In the genomic region with DNA sequence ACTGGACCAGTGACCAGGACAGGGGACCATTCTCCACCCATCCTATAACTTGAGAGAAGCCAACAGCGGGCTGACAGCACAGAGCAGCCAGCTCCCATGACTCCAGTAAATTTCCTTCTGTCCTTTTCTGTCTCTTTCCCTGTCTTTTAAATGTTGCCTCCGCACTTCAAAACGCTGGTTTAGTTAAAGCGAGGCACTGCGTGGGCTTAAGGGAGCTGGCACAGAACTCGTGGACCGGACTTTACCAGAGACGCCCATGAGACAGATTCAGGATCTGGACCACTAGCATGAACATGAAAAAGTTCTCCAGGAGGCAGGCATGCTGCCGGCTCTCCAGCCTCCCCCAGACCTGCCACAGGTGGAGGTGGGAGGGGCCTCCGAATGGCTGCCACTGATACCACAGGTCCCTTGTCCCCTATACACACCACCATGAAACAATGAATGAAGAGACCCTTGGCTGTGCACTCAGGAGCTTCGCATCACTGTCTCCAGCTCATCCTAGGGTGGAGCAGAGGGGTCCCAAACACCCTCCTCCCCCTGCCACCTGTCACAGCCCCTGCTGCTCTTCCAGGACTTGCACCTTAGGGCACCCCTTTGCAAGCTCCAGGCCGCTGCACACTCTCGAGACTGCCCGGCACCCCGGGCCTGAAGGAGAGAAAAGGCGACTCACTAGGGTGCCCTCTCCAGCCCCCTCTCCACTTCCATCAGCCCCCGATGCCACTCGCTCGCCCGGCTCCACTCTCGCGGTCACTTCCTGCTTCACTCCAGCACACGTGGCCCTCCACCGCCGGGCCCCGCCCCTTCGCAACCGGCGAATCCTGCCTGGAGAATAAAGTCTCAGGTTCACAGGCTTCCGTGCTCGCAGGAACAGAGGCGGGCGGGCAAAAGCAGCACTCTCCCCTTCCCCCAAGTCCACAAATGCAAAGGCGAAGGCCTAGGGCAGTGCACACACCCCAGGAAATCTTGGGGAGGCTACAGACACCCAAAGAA, we compare ENCODE assay signal across 8 mouse cellular contexts. TPM values are rescaled to one million over a fixed set of nuclear protein-coding genes. Genes with fewer than 3 reads are reported as not detected.
DNase-seq lines count a peak whose midpoint lies in the region; ATAC-seq lines count a peak whose summit lies in the region.

No protein-coding gene starts in this region.

- intact Hi-C loops in gastrocnemius, postnatal 36 days (cut with DNase I) = no loop called here
- intact Hi-C loops in left cerebral cortex, postnatal 25 days (cut with DNase I) = loop anchor here (2.0 to 5.0 kb wide), 2 partner anchors 46 to 128 kb away; no protein-coding TSS in a partner anchor

- H3K9me3 ChIP-seq in intestine, embryonic 15.5 days = no peaks in the 10 kb centered on the region

- H3K4me2 ChIP-seq in intestine, embryonic 15.5 days (replicated peaks) = peak overlapping the region; percentile 82

- H3K27ac ChIP-seq in intestine, embryonic 15.5 days = no peak overlapping the region

- no peaks in the 10 kb centered on the region; the same call in 1 of the 2 replicates for H3K4me1 ChIP-seq in intestine, embryonic 15.5 days (replicated peaks)

- peak overlapping the region; percentile 59 for H3K9ac ChIP-seq in intestine, embryonic 15.5 days

- peak; percentile 74 to 76 for DNase-seq in adrenal gland, adult 18-20 months (ENCODE audit: low spot score in 2 of 2)
- DNase-seq in embryo, embryonic 10.5 days (ENCODE audit: low spot score) = peak; percentile 92
- DNase-seq in gastrocnemius, postnatal 36 days = peak; percentile 68 to 71
- DNase-seq in left cerebral cortex, postnatal 25 days (ENCODE audit: low spot score in 2 of 2) = peak; percentile 72 to 79
- DNase-seq in mesoderm, embryonic 11.5 days (ENCODE audit: low read depth, low spot score) = peak; percentile 92
- peak; percentile 77 for DNase-seq in right cerebral cortex, postnatal 25 days
- peak; percentile 69 to 79 for DNase-seq in urinary bladder, postnatal 36 days (ENCODE audit: low spot score in 2 of 2)

- no peaks in the 10 kb centered on the region for H3K27me3 ChIP-seq in intestine, embryonic 15.5 days (replicated peaks)

- no peaks in the 10 kb centered on the region for H3K36me3 ChIP-seq in intestine, embryonic 15.5 days

- WGBS in intestine, embryonic 15.5 days = 9% methylated on average over 34 of the region's 34 CpGs

- H3K4me3 ChIP-seq in intestine, embryonic 15.5 days (replicated peaks) = peak overlapping the region; percentile 61

- ATAC-seq in intestine, embryonic 15.5 days = peak; percentile 89

RNA-seq across cellular contexts. Expression of gene Sstr2, which starts 53.8 kb away (rescaled TPM):
- total RNA-seq in adrenal gland, adult 18-20 months (2021) = 1 to 10 TPM; 2.4 to 7.0 TPM
- not detected for total RNA-seq in gastrocnemius, postnatal 36 days (2021)
- 0.65 and 1.4 TPM in 2 replicates for polyA plus RNA-seq in intestine, embryonic 15.5 days (2015; fragmentation: Nextera tagmentation; extraction: Ambion mirVana)
- total RNA-seq in left cerebral cortex, postnatal 25 days (2021) = 10 to 100 TPM; 30.1 to 34.4 TPM
